Comparison of ENCODE assay signal across 22 mouse cellular contexts in the genomic region with DNA sequence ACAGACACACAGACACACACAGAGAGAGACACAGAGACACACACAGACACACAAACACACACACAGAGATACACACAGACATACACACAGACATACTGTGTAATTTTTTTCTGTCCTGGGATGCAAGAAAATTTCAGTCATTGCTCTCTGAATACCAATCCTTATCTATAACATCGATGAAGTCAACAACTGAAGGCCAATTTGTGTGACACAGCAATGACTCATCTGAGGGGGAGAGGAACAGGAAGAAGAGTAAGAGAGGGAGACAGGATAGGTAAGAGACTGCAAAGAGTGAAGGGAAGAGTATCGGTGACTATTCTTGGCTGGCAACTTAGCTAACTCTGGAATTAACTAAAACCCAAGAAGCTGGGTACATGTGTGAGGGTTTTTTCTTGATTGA. TPM values are rescaled to one million over a fixed set of nuclear protein-coding genes. Genes with fewer than 3 reads are reported as not detected.
DNase-seq lines count a peak whose midpoint lies in the region; ATAC-seq and TF ChIP-seq lines count a peak whose summit lies in the region.
"Had no signal": no experiment of that assay in that cellular context is flagged by ENCODE, and none has a peak within 500 bp of the region (broad histone marks: within the 10 kb centered on the region; RNA-seq: fewer than 3 reads in every experiment).

No protein-coding gene starts in this region.

- no peak overlapping the region for H3K27ac ChIP-seq in thymus, adult 2 months (ENCODE audit: control insufficient read depth, insufficient read depth, low read length)
- no peak overlapping the region for H3K27ac ChIP-seq in left cerebral cortex, adult 2 months
- H3K27ac ChIP-seq: embryonic facial prominence, embryonic 12.5 days; forebrain, embryonic 12.5 days; heart, embryonic 13.5 days; hindbrain, embryonic 12.5 days had no signal

- H3K4me3 ChIP-seq in thymus, adult 2 months (ENCODE audit: control insufficient read depth, insufficient read depth, low read length) = no peak overlapping the region
- H3K4me3 ChIP-seq in left cerebral cortex, adult 2 months = no peak overlapping the region
- H3K4me3 ChIP-seq: embryonic facial prominence, embryonic 12.5 days; forebrain, embryonic 12.5 days; heart, embryonic 13.5 days; hindbrain, embryonic 12.5 days had no signal

- intact Hi-C loops in left cerebral cortex, adult 2 months (cut with DNase I) = no loop called here

- WGBS in thymus, adult 2 months = 68% methylated on average over 2 of the region's 2 CpGs

- TF ChIP-seq POLR2A in thymus, adult 2 months (IDR thresholded peaks at IDR 0.05; ENCODE audit: control insufficient read depth, extremely low read depth, insufficient read depth, low read length, poor library complexity) = no peak

- TF ChIP-seq CTCF in thymus, adult 2 months (IDR thresholded peaks at IDR 0.05; ENCODE audit: borderline replicate concordance, control insufficient read depth, extremely low read depth, insufficient read depth, low read length, poor library complexity) = no peak
- no peak for TF ChIP-seq CTCF in left cerebral cortex, adult 2 months (IDR thresholded peaks at IDR 0.05)

- peak; percentile 76 for ATAC-seq in inflammation-experienced regulatory T-cells, adult 6 months
- ATAC-seq: hindbrain, embryonic 16.5 days had no signal

- H3K27me3 ChIP-seq in thymus, adult 2 months (ENCODE audit: control insufficient read depth, insufficient read depth, low read length) = no peaks in the 10 kb centered on the region
- H3K27me3 ChIP-seq: CH12.LX; embryonic facial prominence, embryonic 12.5 days; forebrain, embryonic 12.5 days; heart, embryonic 13.5 days; hindbrain, embryonic 12.5 days had no signal

- no peaks in the 10 kb centered on the region for H3K36me3 ChIP-seq in thymus, adult 2 months (ENCODE audit: control insufficient read depth, insufficient read depth, low read length)
- H3K36me3 ChIP-seq: embryonic facial prominence, embryonic 12.5 days; forebrain, embryonic 12.5 days; heart, embryonic 13.5 days; hindbrain, embryonic 12.5 days had no signal

- peak; percentile 21 to 23 for DNase-seq in adrenal gland, postnatal 36 days
- no peak for DNase-seq in adrenal gland, adult 18-20 months (ENCODE audit: low spot score in 2 of 2)
- peak; percentile 45 for DNase-seq in CD4-positive, CD25-positive, alpha-beta regulatory T cell, adult 2 months (ENCODE audit: low read depth, low spot score)
- no peak for DNase-seq in thymus, adult 2 months
- DNase-seq in kidney, postnatal 36 days = no peak
- no peak for DNase-seq in left cerebral cortex, adult 2 months (ENCODE audit: extremely low spot score in 1 of 2, low spot score in 2 of 2)
- DNase-seq: adrenal gland, postnatal 14 days; cerebellum, adult 2 months; cerebellum, postnatal 14 days; gastrocnemius, postnatal 36 days; heart, postnatal 36 days; kidney, adult 11 months had no signal

- peaks cover 10% of the 10 kb centered on the region for H3K4me1 ChIP-seq in thymus, adult 2 months (replicated peaks; ENCODE audit: control insufficient read depth, insufficient read depth, low read length)
- H3K4me1 ChIP-seq: embryonic facial prominence, embryonic 12.5 days; forebrain, embryonic 12.5 days; heart, embryonic 13.5 days; hindbrain, embryonic 12.5 days had no signal

RNA-seq across cellular contexts. Expression of a gene that starts 29.0 kb away (rescaled TPM):
- under 1 TPM; 0.40 to 0.79 TPM for total RNA-seq in adrenal gland, postnatal 36 days (2021)
- total RNA-seq in adrenal gland, adult 18-20 months (2021) = under 1 TPM in 1 of 2 experiments, not detected in 1; 0.38 TPM
- 10 to 100 TPM; 29.9 to 51.2 (median 36.9) TPM for polyA plus RNA-seq in inflammation-experienced regulatory T-cells, adult 6 months (2017; shearing (Covaris generic))
- 30.2 and 30.7 TPM in 2 replicates for polyA plus RNA-seq in thymus, adult 2 months (2012; rRNA removed)
- total RNA-seq in left cerebral cortex, adult 2 months (2021) = under 1 TPM in 1 of 2 experiments, not detected in 1; 0.23 TPM
- total RNA-seq: CH12.LX; gastrocnemius, adult 8-10 months had no signal
- polyA plus RNA-seq: cerebellum, adult 2 months; embryonic facial prominence, embryonic 12.5 days; heart, embryonic 13.5 days; heart, postnatal 0 days; hindbrain, embryonic 12.5 days; hindbrain, embryonic 16.5 days; intestine, embryonic 14.5 days had no signal

RNA-seq across cellular contexts. Expression of a gene that starts 44.8 kb away (rescaled TPM):
- 100 to 1,000 TPM; 134 to 182 TPM for total RNA-seq in adrenal gland, postnatal 36 days (2021)
- total RNA-seq in adrenal gland, adult 18-20 months (2021) = 100 to 1,000 TPM; 121 to 156 TPM
- 10 to 100 TPM in 2 of 3 experiments, 1 to 10 TPM in 1; 3.8 to 13.2 (median 12.0) TPM for polyA plus RNA-seq in inflammation-experienced regulatory T-cells, adult 6 months (2017; shearing (Covaris generic))
- polyA plus RNA-seq in thymus, adult 2 months (2012; rRNA removed) = 22.0 and 26.3 TPM in 2 replicates
- total RNA-seq in left cerebral cortex, adult 2 months (2021) = 10 to 100 TPM; 50.8 to 52.0 TPM

Comparison
In these comparisons a context has a peak if more than half of its experiments do, and no peak if none do; other contexts are left out.
1. DNase-seq: peak in adrenal gland, postnatal 36 days (2 of 2) and CD4-positive, CD25-positive, alpha-beta regulatory T cell, adult 2 months (single experiment); none in adrenal gland, adult 18-20 months (0 of 2), thymus, adult 2 months (single experiment), kidney, postnatal 36 days (0 of 2) and left cerebral cortex, adult 2 months (0 of 2).